Mouse (Mus musculus) layer of hippocampus, adult 2 months (tissue): Measurements from ENCODE around the gene Lrig1. TPM values are rescaled to one million over a fixed set of nuclear protein-coding genes. Genes with fewer than 3 reads are reported as not detected.

Experiments
- DNase-seq, 2 experiments: peaks; one replicate each; pipeline ENCODE4 v3.0.0; 2022; ENCODE audit warnings: low spot score in 2 of 2
- H3K27ac ChIP-seq: fragments of 200-600 bp; 2 replicates; pipeline ENCODE4 v1.8.1; 2022
- H3K4me3 ChIP-seq: fragments of 200-600 bp; 2 replicates; pipeline ENCODE4 v1.8.1; 2022; ENCODE audit warnings: mild to moderate bottlenecking
- CTCF ChIP-seq: fragments of 200-600 bp; conservative IDR thresholded peaks from 2 replicates; pipeline ENCODE4 v1.8.1; 2022; ENCODE audit warnings: antibody characterized with exemption, mild to moderate bottlenecking, moderate library complexity
- total RNA-seq, 2 experiments: library from RNA; stranded (reverse); gene quantifications; 2 replicates each; pipeline ENCODE4 v1.2.3; 2021

Lrig1 gene
- total RNA-seq, 2 experiments from 2014 or later, result 26.2 to 27.4 TPM

DNA sequence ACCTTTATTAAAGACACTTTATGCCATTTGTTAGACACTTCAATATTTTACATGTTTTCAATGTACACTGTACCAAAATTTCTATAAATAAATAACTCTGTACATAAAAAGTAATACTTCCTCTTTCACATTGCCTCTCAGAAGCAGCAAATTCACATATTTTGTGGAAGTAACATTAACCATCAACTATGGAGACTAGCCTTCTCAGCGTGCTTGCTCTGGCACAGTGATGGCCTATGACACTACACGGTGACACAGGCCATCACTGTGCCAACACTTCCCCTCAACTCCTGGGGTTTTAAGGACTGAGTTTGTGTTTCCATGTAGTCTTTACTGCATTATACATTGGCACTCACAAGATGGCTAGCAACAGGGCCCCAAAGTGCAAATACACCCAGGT lies 95.4 kb downstream of the Lrig1 start:
- no peak for DNase-seq
- no peak overlapping the region for H3K4me3 ChIP-seq
- no peak overlapping the region for H3K27ac ChIP-seq
- no peak for TF ChIP-seq CTCF

GRCm38 (mm10) chr6:94604072-94604471 lies 95.9 kb downstream of the Lrig1 start:
- Histone ChIP-seq H3K4me3 (no peak overlapping the region), H3K27ac (no peak overlapping the region)
- DNase-seq, result no peak
- TF ChIP-seq CTCF, result no peak

GRCm38 (mm10) chr6:94601811-94602210 lies 98.1 kb downstream of the Lrig1 start:
- Histone ChIP-seq H3K4me3 (no peak overlapping the region), H3K27ac (no peak overlapping the region)
- no peak for DNase-seq
- TF ChIP-seq CTCF, result no peak

DNA sequence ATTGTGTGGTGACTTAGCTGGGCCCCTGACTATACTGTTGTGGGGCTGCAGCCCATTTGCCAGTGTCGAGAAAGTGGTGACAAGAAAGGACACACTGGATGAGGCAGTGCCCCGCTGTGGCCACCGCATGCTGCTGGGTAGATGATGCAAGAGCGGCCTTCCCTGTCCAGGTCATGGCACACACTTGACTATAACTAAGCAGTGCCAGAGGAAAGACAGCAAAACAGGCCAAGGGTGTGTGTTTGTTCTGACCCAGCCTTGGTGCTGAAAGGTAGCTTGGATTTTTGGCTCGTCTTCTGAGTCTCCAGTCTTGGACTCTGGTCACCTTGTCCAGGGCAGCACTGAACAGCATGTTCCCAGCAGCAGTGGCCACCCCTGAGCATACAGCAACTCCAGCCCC lies 98.9 kb downstream of the Lrig1 start:
- Histone ChIP-seq H3K27ac (no peak overlapping the region), H3K4me3 (no peak overlapping the region)
- no peak for DNase-seq
- TF ChIP-seq CTCF, result no peak

- Histone ChIP-seq H3K4me3 (no peak overlapping the region), H3K27ac (no peak overlapping the region)
- TF ChIP-seq CTCF, result no peak
- no peak for DNase-seq
These were observed 100.9 kb downstream of the Lrig1 start for GRCm38 (mm10) chr6:94599016-94599415.

GRCm38 (mm10) chr6:94598421-94598820 lies 101.5 kb downstream of the Lrig1 start:
- no peak for TF ChIP-seq CTCF
- DNase-seq, result no peak
- no peak overlapping the region for H3K27ac ChIP-seq
- H3K4me3 ChIP-seq, result no peak overlapping the region

GRCm38 (mm10) chr6:94596761-94597485 lies 103.0 kb downstream of the Lrig1 start:
- DNase-seq, result no peak
- H3K4me3 ChIP-seq, result no peak overlapping the region
- TF ChIP-seq CTCF, result peak; percentile 57
- no peak overlapping the region for H3K27ac ChIP-seq

DNA sequence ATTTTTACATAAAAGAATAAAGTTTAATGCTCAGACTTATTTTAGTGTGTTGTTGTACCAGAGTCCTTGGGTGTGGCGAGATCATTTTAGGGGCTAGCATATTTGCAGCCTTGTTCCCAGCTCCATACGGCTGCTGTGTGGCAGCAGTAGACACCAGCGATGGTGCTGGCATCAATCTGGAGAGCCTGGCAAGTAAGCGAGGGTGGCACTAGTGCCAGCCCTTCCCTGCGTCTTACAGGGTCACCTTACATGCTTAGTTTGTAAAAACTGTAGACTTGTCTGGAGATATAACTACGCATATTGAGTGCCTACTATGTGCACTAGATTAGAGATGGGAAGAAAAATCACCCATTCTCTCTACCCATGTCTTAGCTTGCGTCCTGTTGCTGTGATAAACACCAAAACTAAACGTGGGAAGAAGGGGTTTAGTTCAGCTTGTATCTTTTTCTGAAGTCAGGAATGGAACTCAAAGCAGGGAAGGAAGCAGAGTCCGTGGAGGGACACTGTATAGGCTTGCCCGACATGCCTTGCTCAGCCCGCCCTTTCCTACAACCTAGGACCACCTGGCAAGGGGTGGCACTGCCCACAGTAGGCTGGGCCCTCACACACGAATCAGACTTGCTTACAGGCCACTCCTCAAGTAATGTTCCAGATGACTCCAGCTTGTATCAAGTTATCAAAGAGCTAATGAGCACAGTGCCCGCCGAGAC lies 103.8 kb downstream of the Lrig1 start:
- no peak for TF ChIP-seq CTCF
- DNase-seq, result no peak
- no peak overlapping the region for H3K27ac ChIP-seq
- no peak overlapping the region for H3K4me3 ChIP-seq

DNA sequence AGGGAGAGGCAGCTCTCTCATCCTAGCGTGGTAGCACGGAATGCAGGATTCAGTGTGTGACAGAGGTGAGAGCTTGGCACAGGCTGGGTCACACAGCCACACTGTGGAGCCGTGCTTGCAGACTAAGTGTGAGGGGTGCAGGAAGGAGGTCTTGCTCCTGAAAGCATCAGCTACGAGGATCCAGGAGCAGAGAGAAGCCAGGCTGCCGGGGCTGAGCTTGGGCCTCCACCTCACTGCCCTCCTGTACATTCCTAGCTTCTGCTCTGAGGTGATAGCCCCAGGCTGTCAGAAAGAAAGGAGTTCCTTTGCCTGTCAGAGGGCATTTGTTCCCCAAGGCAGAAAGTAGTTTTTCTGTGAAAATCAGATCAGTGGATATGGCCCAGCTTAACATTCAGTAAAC lies 104.8 kb downstream of the Lrig1 start:
- Histone ChIP-seq H3K27ac (no peak overlapping the region), H3K4me3 (no peak overlapping the region)
- DNase-seq, result no peak
- TF ChIP-seq CTCF, result no peak

DNA sequence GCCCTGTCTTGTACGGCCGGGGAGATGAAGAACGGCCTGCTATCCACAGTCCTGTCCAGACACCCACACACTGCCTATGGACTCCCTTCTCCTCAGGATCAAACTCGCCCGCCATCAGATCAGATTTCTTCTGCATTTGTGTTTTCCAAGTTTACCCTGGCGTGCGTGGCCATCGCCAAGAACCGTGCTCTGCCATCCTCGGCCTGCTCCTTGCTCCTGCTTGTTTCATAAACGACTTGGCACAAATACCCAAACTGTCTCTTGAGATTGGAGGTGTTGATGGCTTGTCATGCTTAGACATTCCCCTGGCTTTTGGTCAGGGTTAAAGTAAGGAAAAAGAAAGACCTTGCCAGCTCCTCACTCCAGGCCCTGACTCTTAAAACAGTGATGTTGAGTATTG lies 105.2 kb downstream of the Lrig1 start:
- no peak for TF ChIP-seq CTCF
- DNase-seq, result no peak
- no peak overlapping the region for H3K4me3 ChIP-seq
- no peak overlapping the region for H3K27ac ChIP-seq

GRCm38 (mm10) chr6:94594096-94594665 lies 105.8 kb downstream of the Lrig1 start:
- no peak overlapping the region for H3K27ac ChIP-seq
- TF ChIP-seq CTCF, result no peak
- DNase-seq, result no peak
- H3K4me3 ChIP-seq, result no peak overlapping the region

DNA sequence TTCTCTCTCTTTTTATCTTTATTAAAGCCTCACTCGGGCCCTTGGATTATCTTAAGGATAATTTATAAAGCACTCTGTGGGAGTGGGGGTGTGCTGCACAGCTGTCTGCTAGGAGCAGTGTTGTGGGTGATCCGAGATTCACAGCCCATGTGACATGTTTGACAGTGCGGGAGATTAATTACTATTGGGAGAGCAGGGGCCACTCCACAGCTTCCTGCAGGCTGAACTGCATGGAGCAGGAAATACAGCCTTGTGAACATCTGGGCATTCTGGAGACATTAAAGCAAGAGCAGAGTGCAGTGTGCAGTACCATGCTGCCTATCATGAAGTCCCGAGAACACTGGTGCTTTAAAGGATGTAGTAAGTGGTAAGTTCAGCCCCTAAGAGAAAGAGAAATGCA lies 107.2 kb downstream of the Lrig1 start:
- H3K4me3 ChIP-seq, result no peak overlapping the region
- TF ChIP-seq CTCF, result no peak
- no peak overlapping the region for H3K27ac ChIP-seq
- DNase-seq, result no peak

DNA sequence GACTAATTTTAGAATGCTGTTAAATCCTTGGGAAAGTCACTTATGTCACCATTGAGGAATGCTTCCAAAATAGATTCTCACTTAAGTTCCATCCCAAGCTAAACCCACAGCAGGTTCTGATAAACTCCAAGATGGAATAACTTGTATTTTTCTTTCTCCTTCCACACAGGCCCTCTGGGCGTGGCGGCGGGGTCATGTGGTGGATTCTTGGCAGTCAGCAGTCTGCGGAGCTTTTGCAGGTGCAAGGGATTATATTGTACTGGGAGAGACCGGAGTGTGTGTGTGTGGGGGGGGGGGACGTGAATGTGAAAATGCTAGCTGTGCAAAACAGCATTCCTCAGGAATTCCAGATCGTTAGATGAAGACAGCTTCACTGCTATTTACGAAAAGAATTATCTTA lies 107.7 kb downstream of the Lrig1 start:
- H3K27ac ChIP-seq, result no peak overlapping the region
- no peak for DNase-seq
- TF ChIP-seq CTCF, result no peak
- no peak overlapping the region for H3K4me3 ChIP-seq

- no peak for DNase-seq
- Histone ChIP-seq H3K4me3 (no peak overlapping the region), H3K27ac (no peak overlapping the region)
- no peak for TF ChIP-seq CTCF
These were observed 111.6 kb downstream of the Lrig1 start for GRCm38 (mm10) chr6:94588365-94588764.
